ENCODE assay signal across 27 mouse cellular contexts in genomic region chr16:28374790-28375189, GRCm38 (mm10).
"Had no signal": no experiment of that assay in that cellular context is flagged by ENCODE, and none has a peak within 500 bp of the region (broad histone marks: within the 10 kb centered on the region; RNA-seq: fewer than 3 reads in every experiment).

No protein-coding gene starts in this region.

- ATAC-seq: hindbrain, embryonic 16.5 days; inflammation-experienced regulatory T-cells, adult 6 months; intestine, embryonic 15.5 days; intestine, postnatal 0 days; liver, postnatal 0 days had no signal

- H3K27me3 ChIP-seq: heart, embryonic 12.5 days; hindbrain, embryonic 12.5 days; intestine, embryonic 15.5 days; limb, embryonic 12.5 days; liver, embryonic 13.5 days; liver, embryonic 15.5 days had no signal

- H3K9ac ChIP-seq: heart, embryonic 12.5 days; hindbrain, embryonic 12.5 days; hindbrain, embryonic 14.5 days; intestine, embryonic 15.5 days; limb, embryonic 12.5 days; liver, embryonic 13.5 days; liver, embryonic 15.5 days; liver, postnatal 0 days had no signal

- H3K36me3 ChIP-seq: heart, embryonic 10.5 days; heart, embryonic 12.5 days; hindbrain, embryonic 10.5 days; hindbrain, embryonic 12.5 days; intestine, embryonic 15.5 days; limb, embryonic 10.5 days; limb, embryonic 12.5 days; liver, embryonic 13.5 days; liver, embryonic 15.5 days had no signal

- DNase-seq: gastrocnemius, postnatal 10 days; gastrocnemius, postnatal 25 days; heart, adult 18-20 months; heart, postnatal 10 days; heart, postnatal 4 days; kidney, adult 18-20 months; kidney, postnatal 10 days; kidney, postnatal 25 days; kidney, postnatal 4 days; liver; liver, embryonic 13.5 days; liver, postnatal 0 days had no signal

- H3K4me3 ChIP-seq: heart, embryonic 10.5 days; heart, embryonic 12.5 days; hindbrain, embryonic 10.5 days; hindbrain, embryonic 12.5 days; intestine, embryonic 15.5 days; layer of hippocampus, adult 2 months; left cerebral cortex, adult 2 months; limb, embryonic 10.5 days; limb, embryonic 12.5 days; liver, embryonic 13.5 days; liver, embryonic 15.5 days had no signal

- H3K27ac ChIP-seq: heart, embryonic 10.5 days; hindbrain, embryonic 10.5 days; hindbrain, embryonic 12.5 days; hindbrain, embryonic 14.5 days; intestine, embryonic 15.5 days; layer of hippocampus, adult 2 months; left cerebral cortex, adult 2 months; limb, embryonic 10.5 days; limb, embryonic 12.5 days; liver, embryonic 13.5 days; liver, embryonic 15.5 days had no signal

- H3K4me1 ChIP-seq: heart, embryonic 10.5 days; heart, embryonic 12.5 days; hindbrain, embryonic 10.5 days; hindbrain, embryonic 12.5 days; intestine, embryonic 15.5 days; limb, embryonic 10.5 days; limb, embryonic 12.5 days; liver, embryonic 13.5 days; liver, embryonic 15.5 days had no signal

- H3K9me3 ChIP-seq: heart, embryonic 10.5 days; heart, embryonic 12.5 days; hindbrain, embryonic 10.5 days; hindbrain, embryonic 12.5 days; intestine, embryonic 15.5 days; limb, embryonic 10.5 days; limb, embryonic 12.5 days; liver, embryonic 13.5 days; liver, embryonic 15.5 days had no signal

- H3K4me2 ChIP-seq: heart, embryonic 12.5 days; hindbrain, embryonic 12.5 days; hindbrain, embryonic 14.5 days; intestine, embryonic 15.5 days; limb, embryonic 12.5 days; liver, embryonic 11.5 days; liver, embryonic 13.5 days; liver, embryonic 15.5 days had no signal
